In genomic region chr7:141478270-141478748, GRCm38 (mm10) we compare ENCODE assay signal across 10 mouse cellular contexts. TPM values are rescaled to one million over a fixed set of nuclear protein-coding genes. Genes with fewer than 3 reads are reported as not detected.
DNase-seq lines count a peak whose midpoint lies in the region; ATAC-seq and TF ChIP-seq lines count a peak whose summit lies in the region.
"Had no signal": no experiment of that assay in that cellular context is flagged by ENCODE, and none has a peak within 500 bp of the region (broad histone marks: within the 10 kb centered on the region; RNA-seq: fewer than 3 reads in every experiment).

No protein-coding gene starts in this region.

- no peak overlapping the region for H3K4me3 ChIP-seq in kidney, embryonic 16.5 days (ENCODE audit: low read length)
- no peak overlapping the region for H3K4me3 ChIP-seq in bone marrow, adult 2 months (replicated peaks; ENCODE audit: control insufficient read depth, low read depth, low read length)
- H3K4me3 ChIP-seq in embryonic fibroblast, embryonic 13.5 days (ENCODE audit: insufficient read depth, low read length) = 0 out of 2 replicates have a peak overlapping the region, but pooled peaks have one; percentile 1
- H3K4me3 ChIP-seq in liver, embryonic 11.5 days (ENCODE audit: low read depth, low read length) = 0 out of 2 replicates have a peak overlapping the region, but pooled peaks have one; percentile 13

- peak overlapping the region; percentile 40; the same call in 1 of the 2 replicates for H3K9ac ChIP-seq in kidney, embryonic 16.5 days (replicated peaks; ENCODE audit: low read length)
- peak overlapping the region; percentile 2; the same call in 1 of the 2 replicates for H3K9ac ChIP-seq in liver, embryonic 11.5 days (ENCODE audit: low read depth, low read length)

- peaks cover 60% of the 10 kb centered on the region for H3K4me1 ChIP-seq in kidney, embryonic 16.5 days (ENCODE audit: insufficient read depth, low read length)
- H3K4me1 ChIP-seq in bone marrow, adult 2 months (ENCODE audit: control insufficient read depth, insufficient read depth, low read length) = peaks cover 9% of the 10 kb centered on the region
- H3K4me1 ChIP-seq in embryonic fibroblast, embryonic 13.5 days (ENCODE audit: control insufficient read depth, insufficient read depth, low read length) = peaks cover 8% of the 10 kb centered on the region
- H3K4me1 ChIP-seq in liver, embryonic 11.5 days (replicated peaks; ENCODE audit: control insufficient read depth, insufficient read depth, low read length) = peaks cover 57% of the 10 kb centered on the region

- H3K9me3 ChIP-seq in kidney, embryonic 16.5 days (ENCODE audit: low read length) = no peaks in the 10 kb centered on the region
- H3K9me3 ChIP-seq in liver, embryonic 11.5 days (ENCODE audit: control insufficient read depth, low read length) = no peaks in the 10 kb centered on the region

- H3K27ac ChIP-seq in kidney, embryonic 16.5 days (ENCODE audit: low read length) = peak overlapping the region; percentile 98
- 0 out of 2 replicates have a peak overlapping the region, but pooled peaks have one; percentile 6 for H3K27ac ChIP-seq in bone marrow, adult 2 months (ENCODE audit: control insufficient read depth, insufficient read depth, low read depth, low read length, poor library complexity)
- peak overlapping the region; percentile 67 for H3K27ac ChIP-seq in embryonic fibroblast, embryonic 13.5 days (ENCODE audit: insufficient read depth, low read length)
- peak overlapping the region; percentile 49; the same call in 1 of the 2 replicates for H3K27ac ChIP-seq in liver, embryonic 11.5 days (ENCODE audit: low read depth, low read length)

- TF ChIP-seq POLR2A in bone marrow, adult 2 months (IDR thresholded peaks at IDR 0.05; ENCODE audit: borderline replicate concordance, control insufficient read depth, low read depth, low read length) = no peak
- TF ChIP-seq POLR2A in embryonic fibroblast, embryonic 13.5 days (IDR thresholded peaks at IDR 0.05; ENCODE audit: low read depth, low read length) = no peak

- no peaks in the 10 kb centered on the region for H3K36me3 ChIP-seq in kidney, embryonic 16.5 days (ENCODE audit: insufficient read depth, low read length)
- no peaks in the 10 kb centered on the region for H3K36me3 ChIP-seq in liver, embryonic 11.5 days (ENCODE audit: control insufficient read depth, insufficient read depth, low read length)

- peak overlapping the region; percentile 91 for H3K4me2 ChIP-seq in kidney, embryonic 16.5 days (replicated peaks; ENCODE audit: low read depth, low read length)
- H3K4me2 ChIP-seq in liver, embryonic 11.5 days = peak overlapping the region; percentile 91

- WGBS in kidney, embryonic 16.5 days = 70% methylated on average over 5 of the region's 5 CpGs
- 9% methylated on average over 5 of the region's 5 CpGs for WGBS in bone marrow, adult 2 months
- WGBS in liver, embryonic 11.5 days = 49% methylated on average over 5 of the region's 5 CpGs

- no peak for DNase-seq in kidney, postnatal 25 days
- DNase-seq in liver, embryonic 11.5 days (ENCODE audit: low spot score) = no peak
- DNase-seq: layer of hippocampus, adult 9-11 months; right cerebral cortex, postnatal 4 days had no signal

- H3K27me3 ChIP-seq in kidney, embryonic 16.5 days (ENCODE audit: insufficient read depth, low read length) = no peaks in the 10 kb centered on the region
- H3K27me3 ChIP-seq in liver, embryonic 11.5 days (replicated peaks; ENCODE audit: control insufficient read depth, insufficient read depth, low read length) = peaks cover 10% of the 10 kb centered on the region

- no peak for ATAC-seq in kidney, embryonic 16.5 days (ENCODE audit: low FRiP score, low TSS enrichment)
- no peak for ATAC-seq in liver, embryonic 11.5 days (replicated peaks; ENCODE audit: low FRiP score)
- ATAC-seq in erythroid progenitor cell, adult 5-6 weeks (replicated peaks; ENCODE audit: low FRiP score, poor library complexity, severe bottlenecking) = no peak
- ATAC-seq in monocyte, adult 5-6 weeks (replicated peaks; ENCODE audit: insufficient number of reproducible peaks, low FRiP score, low TSS enrichment, poor library complexity, severe bottlenecking) = no peak
- ATAC-seq: midbrain, embryonic 16.5 days had no signal

- TF ChIP-seq CTCF in bone marrow, adult 2 months (IDR thresholded peaks at IDR 0.05; ENCODE audit: control insufficient read depth, insufficient read depth, low read length) = no peak
- no peak for TF ChIP-seq CTCF in embryonic fibroblast, embryonic 13.5 days (IDR thresholded peaks at IDR 0.05; ENCODE audit: borderline replicate concordance, insufficient read depth, low read length)

RNA-seq across cellular contexts. Expression of gene Tspan4, which starts 3.3 kb away (rescaled TPM):
- polyA plus RNA-seq in kidney, embryonic 16.5 days (2015; fragmentation: Nextera tagmentation; extraction: Ambion mirVana) = 105 and 110 TPM in 2 replicates
- polyA plus RNA-seq in bone marrow, adult 2 months (2011; ENCODE audit: insufficient read depth, insufficient read length, low replicate concordance, missing spikeins) = 13.2 and 16.4 TPM in 2 replicates
- 184 and 207 TPM in 2 replicates for polyA plus RNA-seq in embryonic fibroblast, embryonic 13.5 days (2011; ENCODE audit: insufficient read length, low read depth, missing spikeins)
- polyA plus RNA-seq in liver, embryonic 11.5 days (2014; fragmentation: Nextera tagmentation; extraction: Ambion mirVana) = 77.9 and 78.2 TPM in 2 replicates
- 1.8 and 3.8 TPM in 2 replicates for total RNA-seq in erythroid progenitor cell, adult 5-6 weeks (2015; ENCODE audit: low replicate concordance)
- total RNA-seq in erythroid progenitor cell, adult 5-6 weeks (2017; ENCODE audit: low replicate concordance) = 2.2 and 8.0 TPM in 2 replicates
- 0.95 TPM in 1 of 3 replicates, not detected in the others for total RNA-seq in monocyte, adult 5-6 weeks (2017)

RNA-seq across cellular contexts. Expression of gene Polr2l, which starts 3.4 kb away (rescaled TPM):
- 68.8 and 73.2 TPM in 2 replicates for polyA plus RNA-seq in kidney, embryonic 16.5 days (2015; fragmentation: Nextera tagmentation; extraction: Ambion mirVana)
- 5.0 and 7.9 TPM in 2 replicates for polyA plus RNA-seq in bone marrow, adult 2 months (2011; ENCODE audit: insufficient read depth, insufficient read length, low replicate concordance, missing spikeins)
- 13.1 and 24.1 TPM in 2 replicates for polyA plus RNA-seq in embryonic fibroblast, embryonic 13.5 days (2011; ENCODE audit: insufficient read length, low read depth, missing spikeins)
- polyA plus RNA-seq in liver, embryonic 11.5 days (2014; fragmentation: Nextera tagmentation; extraction: Ambion mirVana) = 95.3 and 104 TPM in 2 replicates
- total RNA-seq in erythroid progenitor cell, adult 5-6 weeks (2015; ENCODE audit: low replicate concordance) = 6.7 and 15.5 TPM in 2 replicates
- 14.4 and 14.9 TPM in 2 replicates for total RNA-seq in erythroid progenitor cell, adult 5-6 weeks (2017; ENCODE audit: low replicate concordance)
- 14.0 to 22.2 TPM (median 14.6 TPM) in 3 replicates for total RNA-seq in monocyte, adult 5-6 weeks (2017)

RNA-seq across cellular contexts. Expression of gene Cd151, which starts 11.1 kb away (rescaled TPM):
- 48.4 and 54.3 TPM in 2 replicates for polyA plus RNA-seq in kidney, embryonic 16.5 days (2015; fragmentation: Nextera tagmentation; extraction: Ambion mirVana)
- 22.5 and 34.2 TPM in 2 replicates for polyA plus RNA-seq in bone marrow, adult 2 months (2011; ENCODE audit: insufficient read depth, insufficient read length, low replicate concordance, missing spikeins)
- polyA plus RNA-seq in embryonic fibroblast, embryonic 13.5 days (2011; ENCODE audit: insufficient read length, low read depth, missing spikeins) = 58.4 and 94.0 TPM in 2 replicates
- polyA plus RNA-seq in liver, embryonic 11.5 days (2014; fragmentation: Nextera tagmentation; extraction: Ambion mirVana) = 20.6 and 22.3 TPM in 2 replicates
- total RNA-seq in erythroid progenitor cell, adult 5-6 weeks (2015; ENCODE audit: low replicate concordance) = 16.6 and 20.1 TPM in 2 replicates
- 24.1 and 30.7 TPM in 2 replicates for total RNA-seq in erythroid progenitor cell, adult 5-6 weeks (2017; ENCODE audit: low replicate concordance)
- 17.8 to 40.8 TPM (median 20.7 TPM) in 3 replicates for total RNA-seq in monocyte, adult 5-6 weeks (2017)

RNA-seq across cellular contexts. Expression of gene Cracr2b, which starts 17.4 kb away (rescaled TPM):
- polyA plus RNA-seq in kidney, embryonic 16.5 days (2015; fragmentation: Nextera tagmentation; extraction: Ambion mirVana) = 23.7 and 24.1 TPM in 2 replicates
- 12.4 and 20.7 TPM in 2 replicates for polyA plus RNA-seq in bone marrow, adult 2 months (2011; ENCODE audit: insufficient read depth, insufficient read length, low replicate concordance, missing spikeins)
- 1.3 and 2.7 TPM in 2 replicates for polyA plus RNA-seq in embryonic fibroblast, embryonic 13.5 days (2011; ENCODE audit: insufficient read length, low read depth, missing spikeins)
- polyA plus RNA-seq in liver, embryonic 11.5 days (2014; fragmentation: Nextera tagmentation; extraction: Ambion mirVana) = 4.3 and 7.2 TPM in 2 replicates
- not detected in 2 replicates for total RNA-seq in erythroid progenitor cell, adult 5-6 weeks (2015; ENCODE audit: low replicate concordance)
- 3.3 TPM in 1 of 2 replicates, not detected in the other for total RNA-seq in erythroid progenitor cell, adult 5-6 weeks (2017; ENCODE audit: low replicate concordance)
- total RNA-seq in monocyte, adult 5-6 weeks (2017) = not detected in 3 replicates

RNA-seq across cellular contexts. Expression of gene Pnpla2, which starts 23.3 kb away (rescaled TPM):
- 47.0 and 51.5 TPM in 2 replicates for polyA plus RNA-seq in kidney, embryonic 16.5 days (2015; fragmentation: Nextera tagmentation; extraction: Ambion mirVana)
- polyA plus RNA-seq in bone marrow, adult 2 months (2011; ENCODE audit: insufficient read depth, insufficient read length, low replicate concordance, missing spikeins) = 14.4 and 21.3 TPM in 2 replicates
- polyA plus RNA-seq in embryonic fibroblast, embryonic 13.5 days (2011; ENCODE audit: insufficient read length, low read depth, missing spikeins) = 18.9 and 26.7 TPM in 2 replicates
- polyA plus RNA-seq in liver, embryonic 11.5 days (2014; fragmentation: Nextera tagmentation; extraction: Ambion mirVana) = 23.4 and 23.7 TPM in 2 replicates
- 14.7 and 19.8 TPM in 2 replicates for total RNA-seq in erythroid progenitor cell, adult 5-6 weeks (2015; ENCODE audit: low replicate concordance)
- 4.2 and 8.3 TPM in 2 replicates for total RNA-seq in erythroid progenitor cell, adult 5-6 weeks (2017; ENCODE audit: low replicate concordance)
- 19.7 to 28.0 TPM (median 25.4 TPM) in 3 replicates for total RNA-seq in monocyte, adult 5-6 weeks (2017)

Comparison
In these comparisons a context has a peak if more than half of its experiments do, and no peak if none do; other contexts are left out.
1. H3K27ac ChIP-seq: peak in every context shown above with its lines; median percentile 98 in kidney, embryonic 16.5 days; 67 in embryonic fibroblast, embryonic 13.5 days; 49 in liver, embryonic 11.5 days; 6 in bone marrow, adult 2 months.
2. H3K4me3 ChIP-seq: peak in embryonic fibroblast, embryonic 13.5 days (single experiment) and liver, embryonic 11.5 days (single experiment); none in kidney, embryonic 16.5 days (single experiment) and bone marrow, adult 2 months (single experiment).